Mouse (Mus musculus): ENCODE results near the gene Gng12. TPM values are rescaled to one million over a fixed set of nuclear protein-coding genes. Genes with fewer than 3 reads are reported as not detected.

The Gng12 gene
- total RNA-seq, 1 experiment = 14.3 TPM

DNA sequence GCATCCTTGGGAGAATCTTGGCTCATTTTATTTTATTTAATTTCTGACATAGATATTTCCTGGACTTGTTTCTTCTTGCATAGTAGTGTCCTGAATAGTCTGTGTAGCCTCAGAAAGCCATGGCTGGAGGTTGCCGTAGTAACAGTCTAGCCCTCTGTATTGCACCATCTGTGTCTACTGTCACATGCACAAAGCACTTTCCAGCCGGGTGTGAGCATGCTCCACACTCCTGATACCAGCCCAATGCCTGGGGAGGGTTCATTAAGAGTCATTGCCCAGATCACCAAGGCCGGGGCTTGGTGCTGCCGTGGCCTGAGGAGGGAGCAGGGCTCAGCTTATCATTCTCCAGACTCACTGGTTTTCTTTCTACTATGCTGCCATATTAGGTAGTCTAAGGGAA is 68.0 kb downstream of the Gng12 start:
- peaks cover 0 to 2% of the 10 kb centered on the region in 2 experiments; a peak in 1 of 4 replicates for H3K4me1 ChIP-seq (ENCODE audit: control insufficient read depth in 2 of 2, insufficient read depth in 2 of 2, low read length in 2 of 2, poor library complexity in 1 of 2)
- no peak overlapping the region for H3K9ac ChIP-seq (ENCODE audit: insufficient read depth, low read depth, low read length, poor library complexity, severe bottlenecking)
- H3K27ac ChIP-seq (ENCODE audit: insufficient read depth, low read depth, low read length, poor library complexity, severe bottlenecking) = no peak overlapping the region
- DNase-seq (ENCODE audit: low read depth, low spot score) = no peak
- H3K4me3 ChIP-seq (ENCODE audit: insufficient read depth in 1 of 2, low read depth in 1 of 2, low read length in 2 of 2, poor library complexity in 1 of 2, severe bottlenecking in 1 of 2) = no peak overlapping the region
- no peaks in the 10 kb centered on the region for H3K36me3 ChIP-seq (ENCODE audit: control insufficient read depth, insufficient read depth, low read length, poor library complexity, severe bottlenecking)
- in situ Hi-C loops (cut with MboI; ENCODE audit: low sequenced_read_pairs in 2 of 2, unreplicated experiment in 2 of 2) = loop anchor here in 1 of 2 experiments (10.0 kb wide), 1 partner anchor 201 kb away; no protein-coding TSS in a partner anchor
- TF ChIP-seq MAFK (IDR thresholded peaks at IDR 0.05; ENCODE audit: insufficient read depth, low read depth, low read length) (no peak), CHD2 (IDR thresholded peaks at IDR 0.05; ENCODE audit: low read depth, low read length) (no peak), ZC3H11A (IDR thresholded peaks at IDR 0.05; ENCODE audit: borderline replicate concordance, low read depth, low read length) (no peak), ZNF384 (IDR thresholded peaks at IDR 0.05; ENCODE audit: low read depth, low read length) (no peak), HCFC1 (IDR thresholded peaks at IDR 0.05; ENCODE audit: borderline replicate concordance, insufficient read depth, low read length) (no peak)
- H3K9me3 ChIP-seq (ENCODE audit: control insufficient read depth, insufficient read depth, low read depth, low read length) = no peaks in the 10 kb centered on the region

DNA sequence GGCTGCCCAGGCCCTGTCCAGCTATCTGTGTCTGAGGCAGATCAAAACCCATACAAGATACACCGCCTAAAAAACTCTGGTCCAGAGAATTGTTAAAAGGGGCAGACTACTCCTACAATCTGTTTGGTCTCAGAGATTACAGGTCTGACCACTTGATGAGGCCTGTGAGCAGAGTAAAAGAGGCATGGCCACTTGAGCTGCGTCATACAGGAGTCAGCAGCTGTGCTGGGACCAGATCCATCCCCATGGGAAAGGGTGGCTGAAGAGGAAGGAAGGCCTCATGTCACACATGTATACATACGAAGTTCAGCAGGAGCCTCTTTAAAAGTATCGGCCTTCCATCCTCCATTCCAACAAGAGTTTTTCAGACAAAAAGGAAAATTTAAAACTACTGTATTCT is 69.0 kb downstream of the Gng12 start:
- TF ChIP-seq MAFK (IDR thresholded peaks at IDR 0.05; ENCODE audit: insufficient read depth, low read depth, low read length) (no peak), HCFC1 (IDR thresholded peaks at IDR 0.05; ENCODE audit: borderline replicate concordance, insufficient read depth, low read length) (no peak), CHD2 (IDR thresholded peaks at IDR 0.05; ENCODE audit: low read depth, low read length) (no peak), ZC3H11A (IDR thresholded peaks at IDR 0.05; ENCODE audit: borderline replicate concordance, low read depth, low read length) (no peak), ZNF384 (IDR thresholded peaks at IDR 0.05; ENCODE audit: low read depth, low read length) (no peak)
- in situ Hi-C loops (cut with MboI; ENCODE audit: low sequenced_read_pairs in 2 of 2, unreplicated experiment in 2 of 2) = loop anchor here (5.0 to 10.0 kb wide), 2 partner anchors 192 to 200 kb away; no protein-coding TSS in a partner anchor
- H3K36me3 ChIP-seq (ENCODE audit: control insufficient read depth, insufficient read depth, low read length, poor library complexity, severe bottlenecking) = no peaks in the 10 kb centered on the region
- DNase-seq (ENCODE audit: low read depth, low spot score) = no peak
- H3K4me3 ChIP-seq (ENCODE audit: insufficient read depth in 1 of 2, low read depth in 1 of 2, low read length in 2 of 2, poor library complexity in 1 of 2, severe bottlenecking in 1 of 2) = no peak overlapping the region
- peaks cover 0 to 2% of the 10 kb centered on the region in 2 experiments; a peak in 1 of 4 replicates for H3K4me1 ChIP-seq (ENCODE audit: control insufficient read depth in 2 of 2, insufficient read depth in 2 of 2, low read length in 2 of 2, poor library complexity in 1 of 2)
- H3K27ac ChIP-seq (ENCODE audit: insufficient read depth, low read depth, low read length, poor library complexity, severe bottlenecking) = no peak overlapping the region
- H3K9ac ChIP-seq (ENCODE audit: insufficient read depth, low read depth, low read length, poor library complexity, severe bottlenecking) = no peak overlapping the region
- H3K9me3 ChIP-seq (ENCODE audit: control insufficient read depth, insufficient read depth, low read depth, low read length) = no peaks in the 10 kb centered on the region

DNA sequence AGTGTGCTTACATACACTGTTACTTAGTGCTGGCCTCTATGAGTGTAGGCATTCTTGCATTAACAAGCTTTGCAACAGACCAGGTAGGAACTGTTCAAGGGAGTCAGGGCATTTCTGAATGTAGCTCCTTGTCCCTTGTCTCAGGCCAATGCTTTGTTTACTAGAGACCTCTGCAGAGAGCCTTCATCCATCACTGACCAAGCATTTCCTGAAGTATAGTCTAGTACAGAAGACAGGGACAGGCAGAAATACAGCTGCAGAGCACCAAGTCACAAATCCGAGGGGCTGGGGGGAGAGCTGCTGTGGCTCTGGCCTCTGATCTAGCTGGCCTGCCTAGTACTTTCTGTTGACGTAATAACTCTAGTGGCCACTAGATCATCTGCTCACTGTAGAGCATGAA is 71.6 kb downstream of the Gng12 start:
- no peak overlapping the region for H3K9ac ChIP-seq (ENCODE audit: insufficient read depth, low read depth, low read length, poor library complexity, severe bottlenecking)
- H3K36me3 ChIP-seq (ENCODE audit: control insufficient read depth, insufficient read depth, low read length, poor library complexity, severe bottlenecking) = no peaks in the 10 kb centered on the region
- no peak overlapping the region for H3K27ac ChIP-seq (ENCODE audit: insufficient read depth, low read depth, low read length, poor library complexity, severe bottlenecking)
- no peak overlapping the region for H3K4me3 ChIP-seq (ENCODE audit: insufficient read depth in 1 of 2, low read depth in 1 of 2, low read length in 2 of 2, poor library complexity in 1 of 2, severe bottlenecking in 1 of 2)
- H3K4me1 ChIP-seq (ENCODE audit: control insufficient read depth in 2 of 2, insufficient read depth in 2 of 2, low read length in 2 of 2, poor library complexity in 1 of 2) = peaks cover 0 to 2% of the 10 kb centered on the region in 2 experiments; a peak in 1 of 4 replicates
- no peaks in the 10 kb centered on the region for H3K9me3 ChIP-seq (ENCODE audit: control insufficient read depth, insufficient read depth, low read depth, low read length)
- TF ChIP-seq MAFK (IDR thresholded peaks at IDR 0.05; ENCODE audit: insufficient read depth, low read depth, low read length) (no peak), HCFC1 (IDR thresholded peaks at IDR 0.05; ENCODE audit: borderline replicate concordance, insufficient read depth, low read length) (no peak)
- no peak for DNase-seq (ENCODE audit: low read depth, low spot score)
- in situ Hi-C loops (cut with MboI; ENCODE audit: low sequenced_read_pairs in 2 of 2, unreplicated experiment in 2 of 2) = loop anchor here (5.0 to 10.0 kb wide), 2 partner anchors 190 to 197 kb away; no protein-coding TSS in a partner anchor

DNA sequence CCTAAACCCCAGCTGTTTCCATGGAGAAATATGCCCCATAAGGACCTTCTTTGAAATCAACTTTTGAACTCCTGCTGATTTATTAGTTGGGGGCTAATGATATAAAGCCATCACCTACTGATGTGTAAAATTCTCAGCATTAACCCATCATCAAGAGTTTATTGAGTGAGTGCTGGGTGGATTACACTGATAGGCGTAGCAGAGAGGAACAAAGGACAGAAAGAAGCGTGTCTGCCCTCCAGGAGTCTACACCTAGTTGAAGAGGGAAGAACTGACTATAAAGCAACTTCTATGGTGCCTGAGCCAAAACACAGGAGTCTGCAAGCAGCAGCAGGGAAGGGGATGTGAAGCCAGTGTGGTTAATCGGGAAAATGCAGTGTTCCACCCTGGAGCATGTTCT is 73.2 kb downstream of the Gng12 start:
- TF ChIP-seq CHD2 (IDR thresholded peaks at IDR 0.05; ENCODE audit: low read depth, low read length) (no peak), ZNF384 (IDR thresholded peaks at IDR 0.05; ENCODE audit: low read depth, low read length) (no peak), HCFC1 (IDR thresholded peaks at IDR 0.05; ENCODE audit: borderline replicate concordance, insufficient read depth, low read length) (no peak), MAFK (IDR thresholded peaks at IDR 0.05; ENCODE audit: insufficient read depth, low read depth, low read length) (no peak), ZC3H11A (IDR thresholded peaks at IDR 0.05; ENCODE audit: borderline replicate concordance, low read depth, low read length) (no peak)
- no peaks in the 10 kb centered on the region for H3K9me3 ChIP-seq (ENCODE audit: control insufficient read depth, insufficient read depth, low read depth, low read length)
- DNase-seq (ENCODE audit: low read depth, low spot score) = no peak
- H3K27ac ChIP-seq (ENCODE audit: insufficient read depth, low read depth, low read length, poor library complexity, severe bottlenecking) = no peak overlapping the region
- H3K4me3 ChIP-seq (ENCODE audit: insufficient read depth in 1 of 2, low read depth in 1 of 2, low read length in 2 of 2, poor library complexity in 1 of 2, severe bottlenecking in 1 of 2) = no peak overlapping the region
- no peak overlapping the region for H3K9ac ChIP-seq (ENCODE audit: insufficient read depth, low read depth, low read length, poor library complexity, severe bottlenecking)
- in situ Hi-C loops (cut with MboI; ENCODE audit: low sequenced_read_pairs in 2 of 2, unreplicated experiment in 2 of 2) = loop anchor here (5.0 to 10.0 kb wide), 2 partner anchors 188 to 195 kb away; no protein-coding TSS in a partner anchor
- no peaks in the 10 kb centered on the region for H3K36me3 ChIP-seq (ENCODE audit: control insufficient read depth, insufficient read depth, low read length, poor library complexity, severe bottlenecking)
- no peaks in the 10 kb centered on the region for H3K4me1 ChIP-seq (ENCODE audit: control insufficient read depth in 2 of 2, insufficient read depth in 2 of 2, low read length in 2 of 2, poor library complexity in 1 of 2)

DNA sequence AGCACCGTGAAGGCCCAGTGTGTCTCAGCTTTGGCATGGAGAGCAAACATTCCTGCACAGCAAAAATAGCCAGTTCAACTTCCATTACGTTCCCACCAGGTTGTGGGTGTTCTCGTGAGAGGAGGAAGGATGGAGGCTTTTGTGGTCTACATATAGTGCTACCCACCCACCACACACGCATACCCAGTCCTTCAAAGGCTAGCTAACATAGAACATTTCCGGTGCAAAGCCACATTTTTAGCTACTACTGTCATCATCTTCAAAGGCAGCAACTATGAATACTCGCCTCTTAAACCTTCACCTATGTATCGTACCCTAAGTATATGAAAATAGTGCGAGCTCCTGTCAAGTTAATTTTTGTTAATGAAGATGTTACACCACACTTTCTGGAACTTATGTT is 76.1 kb downstream of the Gng12 start:
- TF ChIP-seq MAFK (IDR thresholded peaks at IDR 0.05; ENCODE audit: insufficient read depth, low read depth, low read length) = no peak
- no peak for TF ChIP-seq ZC3H11A (IDR thresholded peaks at IDR 0.05; ENCODE audit: borderline replicate concordance, low read depth, low read length)
- no peak for TF ChIP-seq CHD2 (IDR thresholded peaks at IDR 0.05; ENCODE audit: low read depth, low read length)
- no peak for TF ChIP-seq HCFC1 (IDR thresholded peaks at IDR 0.05; ENCODE audit: borderline replicate concordance, insufficient read depth, low read length)
- TF ChIP-seq ZNF384 (IDR thresholded peaks at IDR 0.05; ENCODE audit: low read depth, low read length) = no peak
- in situ Hi-C loops (cut with MboI; ENCODE audit: low sequenced_read_pairs in 2 of 2, unreplicated experiment in 2 of 2) = no loop called here
- no peak overlapping the region for H3K9ac ChIP-seq (ENCODE audit: insufficient read depth, low read depth, low read length, poor library complexity, severe bottlenecking)
- no peaks in the 10 kb centered on the region for H3K36me3 ChIP-seq (ENCODE audit: control insufficient read depth, insufficient read depth, low read length, poor library complexity, severe bottlenecking)
- H3K9me3 ChIP-seq (ENCODE audit: control insufficient read depth, insufficient read depth, low read depth, low read length) = no peaks in the 10 kb centered on the region
- no peaks in the 10 kb centered on the region for H3K4me1 ChIP-seq (ENCODE audit: control insufficient read depth in 2 of 2, insufficient read depth in 2 of 2, low read length in 2 of 2, poor library complexity in 1 of 2)
- H3K4me3 ChIP-seq (ENCODE audit: insufficient read depth in 1 of 2, low read depth in 1 of 2, low read length in 2 of 2, poor library complexity in 1 of 2, severe bottlenecking in 1 of 2) = no peak overlapping the region
- H3K27ac ChIP-seq (ENCODE audit: insufficient read depth, low read depth, low read length, poor library complexity, severe bottlenecking) = no peak overlapping the region
- no peak for DNase-seq (ENCODE audit: low read depth, low spot score)

Data from ES-E14 (cell line).